Mouse (Mus musculus): ENCODE results near the gene Adcy6.
A peak's percentile ranks its signal among the peaks of the same experiment; 100 is the strongest.
"Not testable (repeated sequence)": the region's sequence is repeated elsewhere in the genome, so short reads cannot be mapped to it uniquely, and the experiment has no call there.

Adcy6 gene

DNA sequence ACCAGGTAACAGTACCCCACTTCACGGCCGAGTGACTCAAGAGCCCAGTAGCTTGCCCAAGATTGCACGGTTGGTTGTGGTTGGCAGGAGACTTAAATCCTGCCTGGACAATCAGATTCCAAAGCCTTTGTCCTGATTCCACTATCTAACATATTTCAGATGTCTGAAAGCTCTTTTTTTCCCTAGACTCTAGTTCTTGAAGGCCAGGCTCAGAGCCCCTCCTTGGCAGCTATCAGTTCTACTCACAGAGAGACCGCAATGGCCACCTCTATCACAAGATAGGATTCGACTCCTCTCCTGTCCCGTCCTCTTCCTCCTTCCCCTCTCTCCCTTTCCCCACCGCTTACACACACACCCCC, 8.1 kb downstream of the Adcy6 start:
- DNase-seq, result peak in 1 of 2 experiments; percentile 37

DNA sequence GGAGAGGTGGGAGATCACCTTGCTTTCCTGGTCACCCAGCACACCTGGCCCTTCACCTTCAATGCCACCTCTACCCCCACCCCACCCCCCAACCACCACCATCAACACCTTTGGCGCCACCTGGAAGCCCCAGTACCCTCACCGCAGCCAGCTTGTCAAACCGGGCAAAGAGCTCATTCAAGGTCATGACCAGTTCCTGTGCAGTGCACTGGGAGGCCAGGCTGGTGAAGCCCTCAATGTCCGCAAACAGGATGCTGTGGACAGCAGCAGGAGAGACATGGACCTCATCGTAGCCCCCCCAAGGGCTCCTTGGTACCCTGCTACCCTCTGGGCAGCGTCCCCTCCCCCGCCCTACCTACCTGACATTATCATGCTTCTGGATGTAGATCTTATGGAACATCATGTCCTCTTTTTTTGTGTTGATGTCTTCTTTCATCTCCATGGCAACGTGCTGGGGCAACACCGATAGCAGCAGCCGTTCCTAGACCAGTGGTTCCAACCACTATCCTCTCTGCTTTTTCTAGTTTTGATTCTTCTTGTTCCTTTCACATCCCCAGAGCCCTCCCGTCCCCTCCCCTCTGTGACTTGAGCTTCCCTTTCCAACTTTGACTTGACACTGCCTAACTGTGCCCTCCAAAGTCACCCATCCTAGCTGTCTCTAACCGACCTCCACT, 9.7 kb downstream of the Adcy6 start:
- peak in 1 of 2 experiments; percentile 37 for DNase-seq

DNA sequence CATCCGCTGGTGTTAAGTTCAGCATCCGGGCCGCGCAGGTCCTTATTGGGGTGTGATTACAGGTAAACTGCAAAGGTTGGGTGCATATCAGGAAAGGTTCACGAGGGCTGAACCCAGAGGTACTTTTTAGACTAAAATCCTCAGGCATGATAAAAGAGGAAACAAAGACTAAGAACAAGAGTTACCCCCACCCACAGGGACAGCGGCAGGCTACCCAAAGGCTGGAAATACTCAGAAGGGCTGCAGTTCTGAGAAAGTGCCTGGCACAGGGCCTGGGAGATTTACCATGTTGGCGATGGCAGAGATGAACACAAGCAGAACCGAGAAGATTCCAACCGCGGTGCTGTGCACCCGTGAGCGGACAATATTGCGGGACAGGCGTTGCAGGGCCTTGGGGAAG, 13.3 kb downstream of the Adcy6 start:
- peak in 1 of 2 experiments; percentile 30 for DNase-seq

DNA sequence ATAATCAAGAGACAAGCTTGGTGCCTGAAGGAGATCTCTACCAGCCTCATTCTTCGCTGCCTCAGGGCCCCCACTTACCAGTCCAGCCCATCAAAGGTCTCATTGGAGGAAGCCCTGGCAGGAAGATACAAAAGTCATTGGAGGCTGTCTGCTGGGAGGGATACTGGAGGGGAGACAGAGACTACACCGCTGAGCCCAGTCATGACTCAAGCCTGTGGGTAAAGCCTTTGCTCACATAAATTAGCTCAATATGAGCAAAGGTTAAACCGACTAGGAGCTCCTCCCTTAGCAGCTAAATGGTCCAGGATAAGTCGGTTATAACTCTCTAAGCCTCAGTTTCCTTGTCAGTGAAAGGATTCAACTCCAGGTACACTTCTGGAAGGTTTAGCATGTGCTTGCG, 14.8 kb downstream of the Adcy6 start:
- DNase-seq, result peak in 1 of 2 experiments; percentile 58

DNA sequence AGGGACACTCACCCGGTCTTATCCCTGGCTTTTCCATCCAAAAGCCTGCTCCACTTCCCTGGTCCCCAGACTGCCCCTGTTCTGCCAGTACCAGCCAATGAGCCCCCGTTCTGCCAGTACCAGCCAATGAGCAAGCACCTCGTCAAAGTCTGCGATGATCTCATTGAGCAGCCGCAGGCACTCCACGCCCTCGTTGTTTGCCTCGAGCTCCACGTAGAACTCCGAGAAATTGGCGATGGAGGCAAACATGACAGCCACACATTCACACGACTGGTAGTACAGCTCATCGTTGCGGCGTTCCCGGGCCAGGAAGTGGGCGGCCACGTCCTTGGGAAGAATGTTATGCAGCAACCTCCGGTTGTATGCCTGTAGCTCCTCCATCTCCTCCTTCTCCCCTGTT, 15.7 kb downstream of the Adcy6 start:
- DNase-seq, result peak in 1 of 2 experiments; percentile 37

DNA sequence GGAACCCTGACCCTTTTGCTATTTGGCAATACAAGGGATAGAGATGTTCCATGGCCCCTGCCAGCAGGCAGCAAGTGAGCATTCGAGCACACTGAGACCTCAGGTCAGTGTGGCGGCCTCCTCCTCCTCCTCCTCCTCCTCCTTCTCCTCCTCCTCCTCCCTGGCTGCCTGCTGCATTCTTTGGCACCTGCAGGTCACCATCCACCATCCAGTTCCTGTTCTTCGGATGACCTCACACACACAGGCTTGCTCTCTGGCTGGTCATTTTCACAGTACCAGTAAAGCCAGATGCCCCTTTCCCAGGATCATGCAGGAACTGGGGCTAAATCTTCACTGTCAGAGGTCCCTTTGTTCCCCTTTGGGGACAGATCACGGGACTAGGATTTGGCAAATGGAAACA, 18.5 kb downstream of the Adcy6 start:
- DNase-seq, result peak in 1 of 2 experiments; percentile 48

DNA sequence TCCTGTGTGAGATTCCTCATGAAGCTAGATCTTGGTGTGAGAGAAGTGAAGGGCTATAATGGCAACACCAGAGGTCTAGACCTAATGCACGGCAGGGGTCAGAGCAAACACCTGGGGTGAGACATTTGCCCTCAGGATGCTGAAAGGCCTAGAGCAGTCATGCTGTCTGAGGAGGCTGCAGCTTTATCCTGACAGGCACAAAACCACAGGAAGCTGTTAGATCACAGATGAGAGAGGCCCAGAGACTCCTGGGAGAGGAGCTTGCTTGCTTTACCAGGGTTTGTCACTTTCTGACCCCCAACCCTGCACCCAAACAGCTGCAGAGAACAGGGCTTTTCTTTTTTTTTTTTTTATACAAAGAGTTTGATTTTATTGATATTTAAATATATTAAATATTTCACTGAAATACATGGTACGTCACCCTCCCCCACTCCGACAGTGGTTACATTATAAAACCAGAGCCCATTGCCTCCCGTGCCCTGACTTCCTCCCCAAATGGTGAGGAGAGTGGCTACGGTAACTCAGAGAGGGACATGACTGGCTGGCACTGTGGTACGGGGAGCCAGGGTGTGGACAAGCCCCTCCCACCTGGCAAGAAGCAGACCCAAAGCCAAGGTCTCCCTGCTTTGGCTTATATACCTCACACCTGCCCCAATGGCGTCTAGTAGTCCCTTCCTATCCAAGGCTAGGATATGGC, 20.1 kb downstream of the Adcy6 start:
- DNase-seq, result peak in 1 of 2 experiments; percentile 36

DNA sequence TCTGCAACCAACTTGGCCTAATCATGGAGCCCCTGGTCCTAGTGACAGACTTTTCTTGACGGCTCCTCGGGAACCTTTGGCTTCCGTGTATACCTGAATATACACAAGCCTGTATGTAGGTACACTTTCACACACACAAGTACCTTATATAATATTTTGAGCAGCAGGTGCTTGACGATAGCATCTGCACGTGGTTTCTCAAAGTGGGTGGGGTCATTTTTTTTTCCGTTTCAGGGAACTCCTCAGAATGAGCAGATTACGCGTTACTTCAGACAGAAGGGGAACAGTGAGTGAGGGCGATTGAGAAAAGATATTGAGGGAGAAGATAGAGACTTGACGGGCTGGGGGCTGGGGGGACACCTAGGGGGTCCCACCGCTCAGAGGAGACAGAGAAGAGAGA, 22.1 kb downstream of the Adcy6 start:
- no peak for DNase-seq

DNA sequence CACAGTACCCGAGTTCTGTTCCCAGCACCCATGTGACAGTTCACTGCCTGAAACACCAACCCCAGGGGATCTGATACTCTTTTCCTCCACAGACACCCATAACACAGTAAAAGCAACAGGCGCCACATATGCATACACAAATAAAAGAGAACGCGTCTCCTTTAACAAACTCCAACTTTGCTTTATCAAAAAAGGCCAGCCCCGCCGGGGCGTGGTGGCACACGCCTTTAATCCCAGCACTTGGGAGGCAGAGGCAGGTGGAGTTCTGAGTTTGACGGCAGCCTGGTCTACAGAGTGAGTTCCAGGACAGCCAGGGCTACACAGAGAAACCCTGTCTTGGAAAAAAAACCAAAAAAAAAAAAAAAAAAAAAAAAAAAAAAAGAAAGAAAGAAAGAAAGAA, 23.7 kb downstream of the Adcy6 start:
- DNase-seq, result not testable (repeated sequence)

DNA sequence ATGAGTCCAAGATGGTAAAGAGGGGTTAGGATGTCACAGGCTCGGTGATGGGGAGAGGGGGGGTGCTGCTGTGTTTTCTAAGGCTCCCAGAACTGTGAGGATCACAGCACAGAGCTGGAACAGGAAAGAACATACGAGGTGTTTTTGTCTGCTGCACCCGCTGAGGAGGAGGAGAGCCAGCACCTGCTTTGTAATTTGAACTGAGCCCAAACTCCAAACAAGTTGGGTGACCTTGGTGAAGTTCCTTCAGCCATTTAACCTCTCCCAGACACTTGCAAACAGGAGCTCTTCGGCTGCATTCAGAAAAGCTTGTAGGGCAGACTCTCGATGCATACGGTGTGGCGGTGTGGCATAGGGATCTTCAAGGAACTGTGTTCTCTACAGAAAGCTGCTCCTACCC, 24.5 kb downstream of the Adcy6 start:
- DNase-seq, result peak in 1 of 2 experiments; percentile 62

DNA sequence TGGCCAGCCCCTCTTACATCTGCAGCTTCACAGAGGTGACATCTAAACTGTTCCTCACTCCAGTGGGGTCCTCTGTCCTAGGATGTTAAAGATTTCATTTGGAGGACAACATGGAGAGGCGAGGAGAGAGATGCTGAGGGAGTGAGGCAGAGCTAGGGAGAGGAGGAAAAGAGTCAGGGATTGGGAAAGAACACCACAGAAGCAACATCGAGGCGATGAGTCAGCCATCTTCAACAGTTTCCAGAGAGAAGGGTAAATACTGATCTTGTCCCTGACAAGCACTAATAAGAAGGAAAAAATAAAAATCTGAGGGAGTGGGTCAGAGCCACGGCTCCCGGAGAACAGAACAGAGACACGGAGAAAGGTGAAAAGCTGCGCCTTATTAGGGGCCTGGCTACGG, 26.9 kb downstream of the Adcy6 start:
- no peak for DNase-seq

DNA sequence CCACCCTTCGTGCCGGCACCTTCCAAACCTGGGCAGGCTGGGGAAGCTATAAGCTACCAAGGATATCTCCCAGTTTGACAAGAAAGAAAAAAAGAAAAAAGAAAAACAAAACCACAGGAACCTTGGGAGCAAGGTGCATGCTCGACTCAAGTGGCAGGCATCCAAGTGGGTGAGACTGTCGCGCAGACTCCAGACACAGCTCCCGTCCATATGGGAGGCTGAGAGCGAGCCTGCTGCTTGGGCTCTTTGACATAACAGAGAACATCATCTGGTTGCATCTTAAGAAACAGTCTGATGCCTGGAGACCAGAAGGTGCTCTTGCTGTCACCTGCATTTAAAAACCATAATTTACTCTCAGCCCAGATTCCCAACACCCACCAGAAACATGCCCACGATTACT, 27.5 kb downstream of the Adcy6 start:
- peak; percentile 77 to 84 for DNase-seq

DNA sequence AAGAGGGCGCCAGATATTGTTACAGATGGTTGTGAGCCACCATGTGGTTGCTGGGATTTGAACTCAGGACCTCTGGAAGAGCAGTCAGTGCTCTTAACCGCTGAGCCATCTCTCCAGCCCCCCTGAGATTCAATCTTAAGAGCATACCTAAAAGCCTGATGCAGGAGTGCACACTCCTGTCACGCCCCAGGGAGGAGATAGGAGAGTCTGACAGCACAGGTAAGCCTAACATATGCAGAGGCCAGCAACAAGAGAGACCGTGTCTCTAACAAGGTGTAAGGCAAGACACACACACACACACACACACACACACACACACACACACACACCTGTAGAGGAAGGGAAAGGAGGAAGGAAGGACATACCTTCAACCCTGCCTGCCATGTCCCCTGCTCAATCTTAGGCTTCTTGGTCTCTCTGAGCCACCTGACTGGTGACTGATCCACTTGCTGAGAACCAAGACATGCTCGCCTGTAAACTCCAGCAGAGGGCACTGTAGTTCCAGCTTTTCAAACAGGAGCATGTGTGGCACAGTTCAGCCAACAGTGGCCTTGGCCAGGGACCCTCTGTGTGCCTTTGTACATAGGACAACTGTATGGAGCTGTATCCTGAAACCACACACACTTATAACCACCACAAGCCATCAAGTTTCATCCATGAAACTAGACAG, 29.9 kb downstream of the Adcy6 start:
- peak; percentile 87 to 91 for DNase-seq

DNA sequence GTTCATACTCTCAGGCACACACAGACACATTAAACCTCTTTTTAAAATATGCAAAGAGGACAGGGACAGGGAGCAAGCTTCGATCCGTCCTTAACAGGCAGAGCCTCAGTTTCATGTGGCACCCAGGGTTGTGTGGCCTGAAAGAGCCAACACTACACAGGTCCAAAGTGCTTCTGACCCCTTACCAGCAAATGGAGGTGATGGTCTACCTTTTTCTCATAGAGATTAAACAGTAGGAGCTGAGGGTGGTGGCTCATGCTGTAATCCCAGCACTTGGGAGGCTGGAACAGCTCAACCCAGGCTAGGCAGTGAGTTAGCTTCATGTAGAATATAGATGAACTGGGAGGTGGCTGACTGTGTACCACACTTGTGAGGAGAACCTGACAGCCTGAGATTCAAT, 30.6 kb downstream of the Adcy6 start:
- DNase-seq, result no peak

DNA sequence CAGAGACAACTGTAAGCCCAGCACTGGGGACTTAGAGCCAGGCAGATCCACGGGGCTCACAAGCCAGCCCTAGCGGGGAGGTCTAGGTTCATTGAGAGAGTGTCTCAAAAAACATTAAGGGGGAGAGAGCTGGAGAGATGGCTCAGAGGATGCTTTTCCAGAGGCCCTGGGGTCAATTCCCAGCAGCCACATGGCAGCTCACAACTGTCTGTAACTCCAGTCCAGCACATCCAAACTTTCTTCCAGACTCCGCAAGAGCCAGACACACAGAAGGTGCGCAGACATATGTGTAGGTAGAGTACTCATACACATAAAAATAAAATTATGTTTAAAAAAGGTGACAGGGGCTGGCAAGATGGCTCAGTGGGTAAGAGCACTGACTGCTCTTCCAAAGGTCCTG, 36.6 kb downstream of the Adcy6 start:
- no peak for DNase-seq

DNA sequence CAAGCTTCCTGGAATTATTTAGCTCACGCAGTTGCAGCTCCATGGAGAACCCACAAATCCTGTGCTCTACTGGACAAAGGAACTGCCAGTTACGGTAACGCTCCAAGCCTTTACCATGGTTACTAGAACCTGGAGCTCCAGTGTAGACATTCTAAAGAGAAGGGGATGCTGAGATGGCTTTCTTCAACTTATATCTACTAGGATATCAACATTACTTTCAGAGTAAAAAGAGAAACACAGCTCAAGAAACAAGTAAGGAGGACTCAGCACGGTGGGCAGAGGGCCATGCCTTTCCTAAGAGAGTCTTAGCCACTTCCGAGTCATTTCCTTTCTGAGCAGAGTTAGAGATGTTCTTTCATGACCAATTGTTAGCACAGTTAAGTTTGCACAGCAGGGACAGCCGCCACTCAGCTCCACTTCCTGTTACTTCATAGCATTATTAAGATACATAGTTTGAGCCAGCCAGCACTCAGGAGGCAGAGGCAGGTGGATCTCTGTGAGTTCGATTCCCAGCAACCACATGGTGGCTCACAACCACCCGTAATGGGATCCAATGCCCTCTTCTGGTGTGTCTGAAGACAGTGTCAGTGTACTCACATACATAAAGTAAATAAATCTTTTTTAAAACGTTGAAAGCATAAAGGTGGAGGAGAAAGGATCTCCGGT, 38.9 kb downstream of the Adcy6 start, which contains the start of the genes Ccnt1 and 4930415O20Rik:
Gene Ccnt1, minus strand, starts transcription at position 51 of the 666 bp plus-strand sequence.
Gene 4930415O20Rik, plus strand, starts transcription at position 132 of the 666 bp plus-strand sequence.
- DNase-seq, result no peak

DNA sequence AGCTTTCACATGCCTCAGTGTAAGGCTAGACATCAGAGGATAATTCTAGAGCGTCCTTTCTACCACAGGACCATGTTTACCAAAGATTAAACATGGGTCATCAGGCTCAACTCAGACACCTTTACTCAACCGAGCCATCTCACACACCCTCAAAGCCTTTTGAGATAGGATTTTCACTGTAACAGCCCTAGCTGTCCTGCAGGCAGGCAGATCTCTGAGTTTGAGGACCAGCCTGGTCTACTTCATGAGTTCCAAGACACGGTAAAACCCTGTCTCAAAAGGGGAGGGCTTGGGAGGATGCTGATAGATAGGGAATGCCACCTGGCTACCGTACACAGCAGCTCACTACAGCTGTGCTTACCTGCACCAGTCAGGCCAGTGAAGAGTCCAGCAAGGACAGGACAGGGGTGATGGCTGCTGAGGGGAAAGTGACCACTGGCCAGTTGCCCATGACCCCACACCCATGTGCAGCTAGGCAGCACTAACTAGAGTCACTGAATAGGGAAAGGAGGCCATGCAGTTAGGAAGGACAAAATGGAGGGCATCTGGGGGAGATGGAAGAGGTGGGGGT, 40.0 kb downstream of the Adcy6 start:
- DNase-seq, result no peak

DNA sequence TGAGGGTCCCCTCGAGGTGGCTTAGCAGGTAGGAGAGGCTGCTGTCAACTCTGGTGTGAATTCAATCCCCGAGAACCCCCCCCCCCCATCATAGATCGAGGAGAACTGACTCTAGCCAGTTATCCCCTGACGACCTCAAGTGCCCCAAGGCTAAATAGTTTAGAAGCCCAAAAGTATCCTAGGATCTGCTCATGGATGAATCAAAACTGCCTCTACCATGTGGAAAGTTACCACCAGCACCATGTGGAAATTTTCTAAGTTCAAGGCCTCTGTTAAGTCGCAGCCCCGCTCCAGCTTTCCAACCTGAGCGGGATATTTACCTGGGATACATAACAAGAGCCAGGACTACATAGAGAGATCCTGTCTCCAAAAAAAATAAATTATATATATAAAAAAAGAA, 40.7 kb downstream of the Adcy6 start:
- DNase-seq, result no peak

DNA sequence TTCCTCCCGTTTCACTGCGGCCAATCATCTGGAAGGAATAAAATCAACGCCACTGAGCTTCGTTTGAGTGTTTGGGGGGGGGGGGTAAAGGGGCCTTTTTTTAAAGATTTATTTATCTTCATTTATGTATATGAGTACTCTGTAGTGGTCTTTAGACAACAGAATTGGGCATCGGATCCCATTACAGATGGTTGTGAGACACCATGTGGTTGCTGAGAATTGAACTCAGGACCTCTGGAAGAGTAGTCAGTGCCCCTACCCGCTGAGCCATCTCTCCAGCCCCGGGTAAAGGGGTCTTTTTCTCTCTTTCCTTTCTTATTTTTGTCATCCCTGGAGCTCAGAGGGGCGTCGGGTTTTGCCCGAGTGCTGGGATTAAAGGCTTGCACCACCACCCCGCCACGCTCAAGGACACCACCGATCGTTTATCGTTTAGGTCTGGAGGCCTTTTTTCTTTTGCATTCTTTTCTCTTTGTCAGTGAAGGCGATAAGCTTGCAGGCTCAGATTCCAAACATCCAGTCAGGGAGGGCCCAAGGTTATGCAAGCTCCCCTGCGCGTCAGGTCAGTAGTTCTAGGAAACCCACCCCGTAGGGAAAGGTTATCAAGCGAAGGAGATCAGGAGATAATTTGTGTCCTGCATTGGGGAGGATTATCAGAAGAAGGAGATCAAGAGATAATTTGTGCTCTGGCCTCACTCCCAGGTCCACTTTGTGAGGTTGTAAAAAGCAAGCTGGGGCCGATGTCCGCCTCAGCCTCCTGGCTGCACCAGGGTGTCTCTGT, 41.4 kb downstream of the Adcy6 start:
- no peak for DNase-seq

DNA sequence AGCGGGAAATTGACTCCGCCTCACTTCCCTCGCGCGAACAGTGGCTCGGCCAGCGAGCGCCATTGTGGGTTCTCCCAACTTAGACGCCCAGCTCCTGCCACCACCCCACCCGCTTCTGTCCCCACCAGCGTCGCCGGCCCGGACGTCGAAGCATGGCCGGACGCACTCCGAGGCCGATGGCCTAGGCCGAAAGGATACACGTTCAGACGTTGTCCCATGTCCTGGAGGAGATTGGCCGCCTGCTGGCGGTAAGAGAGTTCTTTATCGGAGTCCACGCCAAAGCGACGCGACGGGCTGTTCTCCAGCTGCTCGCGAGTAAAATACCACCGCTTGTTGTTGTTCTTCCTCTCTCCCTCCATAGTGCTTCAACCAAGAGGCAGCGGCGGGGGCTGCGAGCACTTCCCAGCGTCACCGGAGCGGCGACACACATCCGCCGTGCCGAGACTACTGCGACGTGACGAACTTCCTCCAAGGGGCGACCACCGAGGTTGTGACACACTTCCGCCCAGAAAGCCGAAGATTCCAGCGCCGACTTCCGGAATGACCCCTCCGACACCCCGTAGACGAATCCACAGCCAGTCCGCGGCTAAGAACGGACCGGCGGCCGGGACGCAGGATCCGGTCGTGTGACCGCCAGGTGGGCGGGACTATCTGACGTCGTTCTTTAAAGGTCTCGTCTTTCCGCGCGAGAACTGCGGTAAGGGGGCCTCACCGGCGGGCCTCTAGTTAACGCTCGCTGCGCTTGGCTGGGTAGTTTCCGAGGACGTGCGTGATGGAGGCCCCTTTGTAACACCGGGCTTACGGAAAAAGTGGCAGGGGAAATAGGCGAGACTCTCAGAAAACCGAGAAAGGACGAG, 42.4 kb downstream of the Adcy6 start:
- DNase-seq, result peak; percentile 99 to 100

DNA sequence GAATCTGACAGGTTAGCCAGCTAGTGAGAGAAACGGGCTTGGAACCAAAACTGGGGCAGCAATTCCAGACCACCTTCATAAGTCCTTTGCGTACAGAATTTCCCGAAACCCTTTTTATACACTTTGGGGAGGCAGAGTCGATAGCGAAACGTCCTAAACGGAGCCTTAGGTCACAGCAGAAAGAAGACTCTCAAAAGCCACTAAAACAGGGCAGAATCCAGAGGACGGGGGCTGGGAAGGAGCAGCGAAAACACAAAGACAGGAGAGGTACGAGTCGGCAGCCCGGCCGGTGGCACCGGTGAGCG, 43.0 kb downstream of the Adcy6 start:
- no peak for DNase-seq
